Mouse (Mus musculus) liver, adult (tissue): Measurements from ENCODE around the gene Mipol1.

Experiments used
- GATA4 ChIP-seq: IDR thresholded peaks from 2 replicates; pipeline ENCODE4 v1.6.1; 2014; ENCODE audit warnings: mild to moderate bottlenecking, low read length; ENCODE audit not compliant: insufficient replicate concordance

Mipol1 gene

DNA sequence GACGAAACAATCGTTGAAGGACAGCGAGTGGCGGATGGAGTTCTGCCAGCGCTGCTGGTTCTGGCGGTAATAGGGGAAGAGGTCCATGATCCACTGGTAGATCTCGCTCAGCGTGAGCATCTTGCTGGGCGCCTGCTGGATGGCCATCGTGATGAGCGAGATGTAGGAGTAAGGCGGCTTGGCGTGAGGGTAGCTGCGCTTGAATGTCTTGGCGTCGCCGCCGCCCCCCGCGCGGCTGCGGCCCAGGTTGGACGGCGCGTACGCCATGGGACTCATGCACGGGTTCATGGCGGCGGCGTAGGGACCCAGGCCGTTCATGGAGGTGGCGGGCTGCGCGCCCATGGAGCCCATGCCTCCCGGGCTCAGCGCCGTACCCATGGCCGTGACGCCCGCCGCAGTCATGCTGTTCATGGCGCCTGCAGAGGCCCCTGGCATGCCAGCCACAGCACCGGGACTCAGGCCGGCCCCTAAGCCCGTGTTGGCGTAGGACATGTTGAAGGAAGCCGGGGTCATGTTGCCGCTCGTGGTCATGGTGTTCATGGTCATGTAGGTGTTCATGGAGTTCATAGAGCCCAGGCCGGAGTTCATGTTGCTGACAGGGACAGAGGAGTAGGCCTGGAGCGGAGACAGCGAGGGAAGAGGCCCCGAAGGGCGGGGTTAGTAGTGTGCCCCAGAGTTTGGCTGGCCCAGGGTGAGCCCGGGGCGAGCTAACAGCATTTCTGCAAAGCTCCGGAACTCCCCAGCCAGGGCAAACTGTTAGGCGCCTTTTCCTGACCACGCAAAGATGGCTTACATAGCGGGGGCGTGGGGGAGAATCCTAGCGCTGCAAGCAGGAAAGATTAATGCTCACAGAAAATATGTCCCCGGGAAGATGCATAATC, 312.8 kb downstream of the Mipol1 start:
- no peak for TF ChIP-seq GATA4

DNA sequence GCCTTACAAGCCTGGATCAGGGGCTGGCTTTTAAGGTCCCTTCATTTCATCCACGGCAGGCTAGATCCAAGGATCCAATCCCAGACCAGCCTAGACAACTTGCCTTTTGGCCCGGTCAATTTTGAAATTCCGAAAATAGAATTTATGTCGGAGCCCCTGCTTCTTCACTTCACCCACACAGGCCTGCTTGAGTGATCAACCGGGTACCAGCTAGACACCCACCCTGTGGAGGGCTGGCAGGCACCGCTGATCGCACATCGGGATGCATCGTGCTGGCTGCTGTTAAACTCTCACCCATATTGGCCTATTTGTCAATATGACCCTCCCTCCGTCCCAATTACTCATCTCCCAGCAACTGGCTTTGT, 313.4 kb downstream of the Mipol1 start:
- no peak for TF ChIP-seq GATA4

DNA sequence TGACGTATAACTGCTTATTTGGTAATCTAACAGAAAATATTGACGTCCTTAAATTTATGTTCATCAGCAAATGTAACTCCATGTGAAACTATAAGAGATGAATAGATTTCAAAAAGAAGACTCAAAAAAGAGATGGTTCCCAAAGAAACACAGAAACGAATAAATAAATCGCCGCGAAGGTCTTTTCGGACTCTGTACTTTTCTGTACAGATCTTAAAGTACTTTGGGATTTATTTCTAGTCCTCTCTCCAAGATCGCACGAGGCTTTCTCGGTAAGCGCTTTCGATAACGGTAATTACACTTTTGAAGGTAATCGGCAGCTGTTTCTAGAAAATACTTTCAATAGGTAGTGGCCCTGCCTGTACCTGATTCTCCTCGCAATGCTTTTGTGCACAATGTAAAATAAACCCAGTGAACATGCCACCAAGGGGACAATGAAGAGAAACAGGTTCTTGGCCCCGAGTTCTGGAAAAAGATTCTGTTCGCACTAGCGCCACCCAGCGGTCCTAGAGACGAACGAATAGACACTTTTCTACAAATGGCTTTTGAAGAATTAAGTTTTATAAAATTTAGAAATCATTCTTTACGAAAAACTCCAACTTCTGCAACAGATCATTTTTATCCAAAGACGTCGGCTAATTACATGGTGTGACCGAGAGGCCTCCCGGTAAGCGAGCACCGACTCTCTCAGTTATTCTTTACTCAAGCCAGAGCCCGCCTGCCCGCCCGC, 314.6 kb downstream of the Mipol1 start:
- TF ChIP-seq GATA4, result no peak

DNA sequence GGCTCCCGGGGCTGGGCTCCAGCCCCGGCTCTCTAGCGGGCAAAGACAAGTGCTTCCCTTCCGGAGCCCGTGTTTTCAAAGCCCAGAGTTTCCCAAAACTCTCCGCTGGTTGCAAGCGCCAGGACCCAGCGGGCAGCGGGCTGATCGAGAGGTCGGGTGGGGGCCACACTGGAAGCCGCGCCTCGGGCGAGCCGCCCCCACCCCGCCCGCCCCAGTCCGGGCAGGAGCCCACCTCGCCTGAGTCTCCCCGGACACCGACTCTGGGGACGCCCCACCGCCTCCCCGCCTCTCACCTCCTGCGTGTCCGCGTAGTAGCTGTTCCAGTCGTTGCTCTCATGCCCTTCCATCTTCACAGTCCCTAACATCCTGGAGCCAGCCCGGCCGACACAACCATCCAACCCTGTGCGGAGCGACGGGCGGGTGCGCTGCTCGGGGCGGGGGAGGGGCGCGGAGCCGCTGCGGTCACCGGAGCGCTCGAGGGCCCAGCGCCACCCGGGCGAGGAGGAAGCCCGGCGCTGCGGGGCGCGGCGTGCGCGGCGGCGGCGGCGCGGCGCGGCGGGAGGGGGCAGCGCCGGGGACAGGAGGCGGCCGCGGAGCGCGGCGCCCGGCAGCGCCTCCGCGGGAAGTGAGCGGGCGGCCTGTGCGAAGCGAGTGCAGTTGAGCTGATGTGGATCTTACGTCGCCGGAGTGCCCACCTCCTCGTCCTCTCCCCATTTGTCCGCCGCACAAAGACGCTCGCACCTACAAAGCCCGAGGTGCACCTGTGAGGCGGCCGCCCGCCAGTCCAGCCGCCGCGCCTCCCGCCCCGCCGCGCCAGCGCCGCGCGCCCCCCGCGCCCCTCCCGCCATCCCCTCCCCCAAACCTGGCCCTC, 315.4 kb downstream of the Mipol1 start:
- TF ChIP-seq GATA4, result no peak
